Mouse (Mus musculus) gastrocnemius, postnatal 14 days (tissue): ENCODE data around the gene Fgf8. TPM values are rescaled to one million over a fixed set of nuclear protein-coding genes. Genes with fewer than 3 reads are reported as not detected.
A peak's percentile ranks its signal among the peaks of the same experiment; 100 is the strongest.

ENCODE experiments used
- DNase-seq: peaks from one replicate; pipeline ENCODE4 v3.0.0; 2021; ENCODE audit warnings: mixed read lengths
- intact Hi-C: fragments of 180-260 bp; cut with DNase I; formaldehyde crosslinking; loops from one replicate; pipeline ENCODE4 v1.15.1; 2025; ENCODE audit warnings: low total_unique reads
- total RNA-seq, 2 experiments: library from RNA; stranded (reverse); gene quantifications; 2 replicates each; pipeline ENCODE4 v1.2.3; 2021

The Fgf8 gene
- total RNA-seq, 2 experiments from 2014 or later: not detected

DNA sequence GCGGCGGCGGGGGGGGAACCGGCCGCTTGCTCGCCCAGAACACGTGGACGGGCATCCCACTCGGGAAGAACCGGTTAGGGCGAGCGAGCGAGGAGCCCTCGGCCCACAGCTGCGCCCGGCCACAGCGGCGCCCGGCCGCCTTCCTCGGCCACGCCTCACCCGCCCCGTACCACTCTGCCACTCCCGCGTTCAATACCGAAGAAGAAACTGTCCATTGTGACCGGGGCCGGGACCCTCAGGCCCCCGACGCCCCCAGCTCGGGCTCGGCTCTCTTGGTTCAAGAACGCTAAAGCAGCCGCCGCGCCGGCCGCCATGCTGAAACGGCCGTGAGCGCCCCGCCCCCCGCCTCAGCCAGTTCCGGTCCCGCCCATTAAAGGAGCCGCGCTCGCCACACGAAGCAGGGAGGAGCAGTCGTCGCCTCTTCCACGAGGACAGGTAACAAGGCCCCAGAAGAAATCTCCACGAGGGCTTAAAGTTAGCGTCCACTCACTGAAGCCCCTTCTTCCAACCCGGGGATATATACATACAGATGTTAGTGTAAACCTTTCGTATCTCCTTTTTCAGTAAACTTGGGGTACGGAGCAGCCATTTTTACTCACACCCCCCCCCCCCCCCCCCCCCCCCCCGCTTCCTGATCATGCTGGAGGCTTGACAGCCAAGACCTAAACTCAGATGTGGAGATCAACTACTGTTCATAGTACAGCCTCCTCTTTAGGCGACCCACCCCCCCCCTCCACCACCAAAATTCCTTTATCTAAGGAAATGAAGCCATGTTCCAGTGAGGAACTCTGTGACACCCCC lies 6.7 kb upstream of the Fgf8 start, which contains the start of gene Npm3:
Npm3 (minus strand) TSS at position 349 of the 801 bp plus-strand sequence.
- intact Hi-C loops: no loop called here
- DNase-seq: peak; percentile 84

DNA sequence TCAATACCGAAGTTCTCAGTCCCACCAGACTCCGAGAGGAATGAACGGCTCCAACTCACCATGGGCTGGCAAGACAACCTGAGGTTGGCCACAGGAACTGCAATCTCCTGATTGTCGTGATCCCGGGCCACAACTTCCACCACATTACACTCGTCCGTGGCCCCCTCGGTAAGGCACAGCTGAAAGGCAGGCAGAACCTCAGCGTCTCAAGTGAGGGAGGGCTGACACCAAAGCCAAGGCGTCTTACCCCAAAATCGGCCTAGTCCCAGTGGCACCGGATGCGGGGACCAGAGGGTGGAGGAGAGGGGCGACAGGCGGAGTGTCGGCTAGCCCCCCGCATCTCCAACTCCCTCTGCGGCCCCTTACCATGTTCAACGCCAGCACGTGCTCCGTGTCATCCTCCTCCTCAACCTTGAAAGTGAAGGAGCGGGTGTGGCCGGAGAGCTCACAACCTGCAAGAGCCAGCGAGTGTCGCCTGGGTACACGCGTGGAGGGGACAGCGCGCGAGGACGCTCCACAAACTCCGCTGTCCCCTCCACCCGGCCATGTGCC lies 6.1 kb upstream of the Fgf8 start:
- intact Hi-C loops: no loop called here
- no peak for DNase-seq

DNA sequence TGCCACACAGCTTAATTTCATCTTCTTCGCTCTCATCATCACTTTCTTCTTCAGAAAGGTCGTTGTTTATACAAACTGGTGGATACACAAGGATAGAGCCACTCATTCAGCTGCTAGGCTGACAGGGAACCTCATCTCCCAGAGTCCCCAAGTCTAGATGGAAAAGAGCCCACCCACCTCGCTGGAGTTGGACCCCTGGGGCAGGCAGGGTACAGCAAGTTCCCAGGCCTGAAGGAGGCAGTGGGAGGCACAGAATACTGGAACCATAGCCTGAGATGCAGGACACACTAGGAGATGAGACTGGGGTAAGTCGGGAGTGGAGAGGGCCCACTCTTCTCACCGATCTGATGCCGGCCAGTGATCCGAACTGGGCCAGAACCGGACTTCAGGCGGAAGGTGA lies 5.5 kb upstream of the Fgf8 start:
- intact Hi-C loops: no loop called here
- DNase-seq: no peak

DNA sequence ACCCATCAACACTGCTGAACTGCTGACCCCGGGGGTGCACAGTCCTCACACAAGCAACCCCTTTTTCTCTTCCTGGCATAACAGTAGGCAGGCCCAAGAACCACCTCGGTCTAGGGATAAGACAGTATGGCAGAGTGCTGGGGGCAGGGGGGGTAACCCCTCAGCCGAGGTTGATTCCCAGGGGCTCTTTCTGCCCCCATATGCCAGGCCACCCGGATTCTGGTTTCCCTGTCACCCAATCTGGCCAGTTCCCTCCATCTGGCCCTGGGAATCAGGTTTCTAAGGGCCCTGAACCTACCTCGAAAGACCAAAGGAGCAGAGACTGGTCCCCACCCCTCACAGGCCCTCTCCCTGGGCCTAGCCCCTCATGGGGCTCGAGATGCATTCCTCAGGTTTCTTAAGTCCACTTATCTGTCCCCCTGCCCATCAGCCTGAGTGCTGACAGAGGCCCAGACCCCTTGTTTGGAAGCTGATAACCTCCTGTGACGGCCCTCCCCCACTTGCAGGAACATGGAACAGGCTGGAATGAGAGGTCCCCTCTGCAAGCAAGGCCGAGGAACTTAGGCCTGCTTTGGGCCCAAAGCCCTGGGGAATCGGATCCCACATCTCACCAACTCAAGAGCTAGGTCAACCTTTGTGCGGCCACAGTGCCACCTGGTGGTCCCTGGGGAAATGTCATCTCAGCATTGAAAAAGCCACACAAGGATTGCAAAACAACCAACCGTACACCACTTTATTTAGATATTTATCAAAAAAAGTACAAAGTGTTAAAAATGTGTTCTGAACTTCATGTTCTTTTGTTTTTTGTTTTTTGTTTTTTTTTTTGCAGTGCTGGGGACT lies 4.5 kb upstream of the Fgf8 start:
- intact Hi-C loops: no loop called here
- peak; percentile 83 for DNase-seq

DNA sequence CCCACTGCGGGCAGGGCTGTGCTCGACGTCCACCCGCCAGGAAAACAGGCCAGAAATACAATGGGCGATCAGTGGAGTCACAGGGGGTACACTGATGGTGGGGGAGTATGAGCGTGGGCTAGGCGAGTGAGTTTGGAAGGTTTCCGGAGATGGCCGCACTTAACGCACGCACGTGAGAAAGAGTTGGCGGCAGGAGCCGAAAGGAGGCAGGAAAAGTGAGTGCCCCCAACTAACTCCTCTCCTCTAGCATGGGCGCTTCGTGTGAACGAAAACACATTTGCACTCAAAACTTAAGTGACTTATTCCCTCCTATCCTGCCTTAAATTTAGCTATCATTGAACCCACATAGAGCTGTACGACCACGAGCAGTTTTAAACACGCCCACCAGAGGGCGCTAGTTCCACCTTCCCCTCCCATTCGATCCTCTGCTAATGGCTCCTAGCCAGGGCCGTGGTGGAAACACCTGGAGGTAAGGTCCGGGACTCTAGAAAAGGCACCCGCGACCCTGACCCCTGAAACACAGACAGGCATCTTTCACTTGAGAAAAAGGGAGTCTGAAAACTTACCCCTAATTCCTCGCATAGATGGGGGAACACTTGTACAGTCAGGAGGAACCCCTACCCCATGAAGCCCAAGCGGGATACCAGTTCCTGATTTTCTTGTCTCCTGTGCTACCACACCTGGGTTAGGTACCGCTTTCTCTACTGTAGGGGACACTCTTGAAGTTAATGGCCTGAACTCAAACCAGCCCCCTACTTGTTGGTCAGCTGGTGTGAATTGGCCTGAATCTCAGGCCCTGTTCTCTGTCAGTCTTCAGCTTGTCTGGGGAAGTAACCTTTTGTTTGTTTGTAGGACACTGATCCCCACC lies 3.7 kb upstream of the Fgf8 start:
- DNase-seq: peak; percentile 75
- intact Hi-C loops: no loop called here

DNA sequence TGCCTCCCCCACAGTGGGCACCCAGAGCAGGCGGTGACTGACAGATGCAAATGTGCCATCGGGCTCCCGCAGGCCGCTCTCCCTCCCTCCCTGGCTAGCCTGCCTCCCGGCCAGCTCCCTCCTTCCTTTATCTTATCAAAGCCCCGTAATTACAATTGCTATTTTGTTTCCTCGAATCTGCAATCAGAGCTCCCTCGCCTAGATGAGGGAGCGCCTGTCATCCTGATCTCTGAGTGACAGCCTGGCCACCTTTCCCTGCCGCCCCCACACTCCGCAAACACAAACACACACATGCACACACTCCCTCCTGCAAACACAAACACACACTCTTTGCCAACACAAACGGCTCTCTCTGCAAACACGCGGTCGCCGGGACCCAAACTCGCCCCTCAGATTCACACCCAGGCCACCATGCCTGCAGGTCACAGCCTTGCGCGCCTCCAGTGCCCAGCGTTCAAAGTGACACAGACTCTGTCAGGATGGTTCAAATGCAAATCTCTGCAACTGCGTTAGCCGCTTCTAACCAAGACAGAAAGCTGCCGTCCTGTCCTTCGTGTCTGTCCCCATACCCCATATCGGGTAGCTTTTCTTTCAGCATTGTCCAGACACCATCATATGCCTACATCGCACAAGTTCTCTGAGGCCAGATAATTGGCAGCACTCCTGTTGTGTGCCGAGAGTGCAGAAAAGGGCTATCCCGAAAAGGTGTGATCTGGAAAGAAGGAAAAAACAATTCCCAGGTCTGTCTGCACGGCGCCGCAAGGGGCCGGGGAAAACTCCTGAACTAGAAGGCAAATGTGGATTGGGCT lies 2.8 kb upstream of the Fgf8 start:
- intact Hi-C loops: loop anchor here (2.0 kb wide), 1 partner anchor 173 kb away; no protein-coding TSS in a partner anchor
- DNase-seq: no peak

DNA sequence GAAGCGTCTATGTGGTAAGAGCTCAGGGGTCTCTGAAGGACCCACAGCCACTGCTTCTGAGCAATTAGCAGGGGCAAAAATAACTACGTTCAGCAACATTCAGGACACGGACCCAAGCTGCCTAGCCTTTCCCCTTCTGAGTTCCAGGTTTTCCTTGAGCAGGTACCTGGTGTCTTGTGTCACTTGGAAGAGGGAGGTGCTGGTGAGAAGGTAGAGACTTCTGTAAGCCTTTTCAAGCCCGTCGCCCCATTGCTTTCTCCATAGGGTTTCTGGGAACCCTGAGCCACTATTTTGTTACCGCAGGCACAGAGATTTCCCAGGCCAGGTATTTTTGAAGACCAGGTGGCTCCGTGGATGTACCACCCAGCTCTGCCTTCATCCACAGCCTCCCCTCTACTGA lies 904 bp upstream of the Fgf8 start:
- intact Hi-C loops: loop anchor here (2.0 kb wide), 1 partner anchor 171 kb away; no protein-coding TSS in a partner anchor
- no peak for DNase-seq

DNA sequence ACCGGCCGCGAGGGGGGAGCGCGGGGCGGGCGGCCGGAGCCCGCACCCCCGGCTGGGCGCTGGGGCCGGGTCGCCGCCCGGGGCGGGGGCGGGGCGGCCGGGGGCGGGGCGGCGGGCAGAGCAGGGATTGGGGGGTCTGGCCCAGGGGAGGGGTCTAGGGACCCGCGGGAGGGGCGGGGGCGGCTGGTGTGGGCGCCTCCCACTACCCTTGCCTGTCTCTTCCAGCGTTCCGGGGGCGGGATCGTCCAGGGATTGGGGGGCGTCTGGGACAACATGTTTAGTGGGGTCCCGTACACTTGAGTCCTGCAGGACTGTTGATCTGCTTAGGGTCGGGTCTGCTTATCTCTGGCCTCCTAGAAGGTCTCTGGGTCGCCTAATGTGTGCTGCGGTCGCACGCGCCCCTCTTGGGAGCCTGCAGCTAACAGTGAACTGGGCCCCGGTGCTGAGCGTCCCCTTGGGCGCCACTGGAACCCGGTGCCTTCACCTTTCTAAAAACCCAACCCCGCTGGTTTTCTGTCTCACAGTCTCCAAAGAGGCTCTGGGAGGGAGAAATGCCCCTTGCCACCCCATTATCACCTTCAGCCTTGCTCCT lies 365 bp upstream of the Fgf8 start:
- DNase-seq: no peak
- intact Hi-C loops: no loop called here

DNA sequence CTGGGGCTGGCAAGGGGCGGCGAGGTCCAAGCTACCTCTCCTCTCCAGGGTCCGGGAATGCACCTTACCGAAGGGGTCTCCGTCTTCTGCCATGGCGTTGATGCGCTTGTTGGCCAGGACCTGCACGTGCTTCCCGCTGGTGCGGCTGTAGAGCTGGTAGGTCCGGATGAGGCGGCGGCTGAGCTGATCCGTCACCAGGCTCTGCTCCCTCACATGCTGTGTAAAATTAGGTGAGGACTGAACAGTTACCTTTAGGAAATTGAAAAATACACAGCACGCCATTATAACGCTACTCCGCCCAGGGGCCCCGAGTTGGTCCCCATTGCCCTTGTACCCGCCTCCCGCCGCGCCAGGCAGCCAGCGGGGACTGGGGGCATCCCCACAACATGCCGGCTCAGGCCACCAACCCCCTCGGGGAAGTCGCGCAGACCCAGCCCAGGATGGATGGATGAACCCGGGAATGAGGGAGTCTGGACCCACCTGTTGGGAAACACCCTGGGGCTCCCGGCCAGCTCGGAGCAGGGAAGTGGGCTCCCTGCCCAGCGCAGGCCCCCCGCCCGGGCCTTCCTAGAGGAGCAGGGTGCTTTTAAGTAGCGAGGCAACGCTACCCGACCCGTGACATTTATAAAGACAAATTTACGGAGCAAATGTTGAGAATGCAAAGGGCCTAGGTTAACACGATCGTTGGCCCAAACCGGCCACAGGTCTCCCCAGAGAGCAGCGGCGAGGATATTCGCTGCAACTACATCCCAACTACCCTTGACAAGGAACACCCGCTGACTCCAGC lies 1.1 kb downstream of the Fgf8 start:
- DNase-seq: no peak
- intact Hi-C loops: no loop called here

DNA sequence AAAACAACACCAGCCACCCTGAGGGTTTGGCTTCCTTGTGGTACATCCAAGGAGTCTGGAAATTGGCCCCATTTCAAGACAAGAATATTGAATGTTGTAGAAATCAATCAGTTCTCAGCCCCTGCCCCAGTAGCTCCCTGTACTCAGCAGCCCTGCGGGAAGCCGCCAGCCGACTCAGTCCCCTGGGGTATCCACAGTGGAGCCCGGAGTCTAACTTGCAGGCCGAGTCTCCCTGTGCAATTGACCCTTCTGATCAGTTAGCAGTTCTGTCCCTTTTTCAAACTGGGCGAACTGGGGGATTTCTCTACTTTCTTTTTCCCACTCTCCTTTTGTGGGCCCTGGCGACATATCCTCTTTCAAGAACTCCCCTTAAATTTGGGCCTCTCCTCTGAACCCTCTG lies 1.9 kb downstream of the Fgf8 start:
- no peak for DNase-seq
- intact Hi-C loops: no loop called here

DNA sequence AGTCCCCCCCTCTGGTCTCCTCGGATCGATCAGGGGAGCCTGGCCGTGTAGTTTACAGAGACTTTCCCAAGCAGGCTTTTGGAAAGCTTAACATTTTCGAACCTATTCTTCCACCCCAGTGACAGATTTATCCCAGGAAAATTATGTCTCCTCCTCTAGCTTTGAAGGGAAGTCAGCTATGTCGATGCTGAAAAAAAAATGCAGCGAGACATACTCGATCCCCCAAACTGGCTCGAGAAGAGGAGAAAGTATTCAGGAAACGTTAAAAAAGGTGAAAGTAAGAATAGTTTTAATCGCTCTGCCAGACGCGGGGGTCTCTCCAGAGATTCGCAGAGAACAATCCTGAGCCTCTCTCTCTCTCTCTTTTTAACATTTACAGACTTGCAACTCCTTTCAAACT lies 2.5 kb downstream of the Fgf8 start:
- intact Hi-C loops: no loop called here
- no peak for DNase-seq

DNA sequence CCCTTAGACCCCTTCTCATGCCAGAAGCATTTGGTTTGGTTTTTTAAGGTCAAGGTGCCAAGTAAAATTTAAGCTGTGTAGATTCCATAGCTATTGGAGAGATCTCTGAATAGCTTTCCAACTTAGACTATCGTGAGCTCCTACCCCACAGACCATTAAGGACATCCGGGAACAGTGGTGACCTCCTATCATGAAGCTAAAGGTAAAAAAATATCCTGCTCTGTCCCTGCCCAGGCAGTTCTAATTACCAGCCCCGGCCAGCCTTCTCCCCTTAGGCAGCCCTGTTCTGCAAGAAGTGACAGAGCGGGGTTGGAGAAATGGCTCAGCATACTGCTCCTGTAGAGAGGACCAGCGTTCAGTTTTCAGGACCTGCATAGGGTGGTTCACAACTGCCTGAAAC lies 4.2 kb downstream of the Fgf8 start:
- DNase-seq: no peak
- intact Hi-C loops: no loop called here

DNA sequence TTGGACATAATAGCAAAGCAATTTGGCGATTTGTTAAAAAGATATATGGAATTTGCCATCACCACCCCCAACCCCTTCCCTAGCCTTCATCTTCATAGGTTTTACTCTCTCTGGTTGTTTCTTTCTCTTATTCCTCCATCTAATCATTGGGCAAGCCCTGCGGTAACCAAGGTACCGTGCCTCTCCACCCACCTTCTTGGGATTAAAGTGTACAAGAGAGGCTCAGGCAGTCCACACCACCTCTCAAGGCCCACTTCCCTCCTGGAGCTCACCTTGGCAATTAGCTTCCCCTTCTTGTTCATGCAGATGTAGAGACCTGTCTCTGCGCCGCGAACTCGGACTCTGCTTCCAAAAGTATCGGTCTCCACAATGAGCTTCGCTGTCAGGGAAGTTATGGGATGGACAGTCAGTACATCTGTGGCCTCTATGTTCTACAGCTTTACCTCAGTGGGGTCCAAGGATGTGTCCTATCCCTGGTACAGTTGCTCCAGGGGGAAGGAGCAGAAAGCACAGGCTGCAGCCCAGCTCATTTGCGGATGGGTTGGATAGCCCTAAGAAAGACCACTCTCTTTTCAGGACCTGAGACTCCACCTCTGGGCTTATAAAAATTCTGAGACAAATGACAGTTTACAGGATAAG lies 4.8 kb downstream of the Fgf8 start:
- intact Hi-C loops: no loop called here
- no peak for DNase-seq

DNA sequence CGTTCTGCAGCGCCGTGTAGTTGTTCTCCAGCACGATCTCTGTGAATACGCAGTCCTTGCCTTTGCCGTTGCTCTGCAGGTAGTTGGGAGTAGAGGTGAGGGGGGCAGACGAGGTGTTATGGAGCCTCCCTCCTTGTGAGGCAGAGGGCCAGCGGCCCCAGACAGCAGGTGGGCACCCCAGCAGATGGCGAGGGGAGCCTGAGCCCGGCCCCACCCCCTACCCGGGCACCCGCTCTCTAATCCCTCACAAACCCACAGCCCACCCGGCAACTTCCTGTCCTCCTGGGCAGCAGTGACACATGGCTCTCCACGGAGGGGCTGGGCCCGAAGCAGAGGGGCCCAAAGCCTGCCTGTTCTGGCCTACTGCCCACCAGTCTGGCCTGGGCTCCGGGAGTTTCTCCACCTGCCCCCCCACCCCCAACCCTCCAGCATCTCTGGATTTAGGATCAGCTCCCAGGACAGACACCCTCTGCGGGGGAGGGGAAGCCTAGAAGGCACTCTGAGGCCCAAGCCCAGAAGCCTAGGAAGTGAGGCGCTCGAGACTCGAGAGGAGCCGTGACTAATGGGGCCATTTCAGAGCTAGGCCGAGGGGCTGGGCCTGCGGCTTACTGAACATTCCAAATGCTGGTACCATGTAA lies 5.4 kb downstream of the Fgf8 start:
- intact Hi-C loops: no loop called here

DNA sequence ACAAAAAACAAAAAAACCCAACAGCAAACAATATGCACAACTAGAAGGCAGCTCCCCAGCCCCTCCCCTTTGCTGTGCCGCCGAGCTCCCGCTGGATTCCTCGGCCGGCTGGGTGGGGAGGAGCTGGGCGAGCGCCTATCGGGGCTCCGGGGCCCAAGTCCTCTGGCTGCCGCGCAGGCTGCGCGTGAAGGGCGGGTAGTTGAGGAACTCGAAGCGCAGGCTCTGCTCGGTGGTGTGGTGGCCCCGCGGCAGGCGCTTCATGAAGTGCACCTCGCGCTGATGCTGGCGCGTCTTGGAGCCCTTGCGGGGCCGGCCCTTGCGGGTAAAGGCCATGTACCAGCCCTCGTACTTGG lies 5.9 kb downstream of the Fgf8 start:
- intact Hi-C loops: no loop called here
- peak; percentile 60 for DNase-seq

More for the DNA sequence above, 5.4 kb downstream of the Fgf8 start:
- DNase-seq: no peak

DNA sequence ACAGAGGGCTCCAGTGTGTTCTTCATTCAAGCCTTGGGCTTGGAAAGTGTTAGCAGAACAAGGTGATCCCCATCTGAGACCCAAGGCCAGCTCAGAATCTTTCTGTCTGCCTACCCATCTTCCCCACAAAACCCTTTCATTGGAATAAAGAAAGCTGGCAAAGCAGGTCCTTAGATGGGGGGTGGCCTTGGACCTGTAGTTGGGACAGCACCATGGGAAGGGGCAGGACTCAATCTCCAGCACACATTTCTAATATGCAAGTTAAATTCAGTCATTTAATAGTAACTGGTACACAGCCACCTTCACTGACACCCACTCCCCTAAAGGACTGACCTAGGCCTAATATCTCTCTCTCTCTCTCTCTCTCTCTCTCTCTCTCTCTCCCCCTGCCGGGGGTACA lies 6.5 kb downstream of the Fgf8 start:
- DNase-seq: no peak
- intact Hi-C loops: no loop called here

DNA sequence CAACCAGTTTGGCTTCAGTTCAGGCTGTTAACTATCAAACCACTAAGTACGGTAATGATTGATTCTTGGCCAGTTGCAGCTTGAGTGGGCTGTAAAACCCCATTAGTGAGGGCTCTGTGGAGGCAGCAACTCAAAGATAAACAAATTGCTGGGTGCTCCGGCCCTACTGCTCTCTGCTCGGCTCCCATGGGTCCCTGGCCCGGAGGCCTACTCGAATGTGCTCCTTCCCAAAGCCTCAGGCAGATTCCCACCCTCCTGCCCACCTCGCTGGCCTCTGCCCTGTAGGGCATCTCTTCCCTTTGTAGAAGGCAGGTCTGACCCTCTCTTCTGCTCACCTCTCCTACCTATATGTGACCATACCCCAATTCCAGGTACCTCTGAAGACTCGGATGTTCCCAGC lies 8.0 kb downstream of the Fgf8 start:
- intact Hi-C loops: no loop called here
- no peak for DNase-seq
